Mouse (Mus musculus) left cerebral cortex, adult 2 months (tissue): ENCODE measurements around the gene Vdac1. TPM values are rescaled to one million over a fixed set of nuclear protein-coding genes. Genes with fewer than 3 reads are reported as not detected.
"Not testable (repeated sequence)": the region's sequence is repeated elsewhere in the genome, so short reads cannot be mapped to it uniquely, and the experiment has no call there.

Experiments
- DNase-seq, 2 experiments: peaks; one replicate each; pipeline ENCODE4 v3.0.0; 2021 to 2022; ENCODE audit warnings: low spot score in 2 of 2, mixed read lengths in 1 of 2; ENCODE audit errors: extremely low spot score in 1 of 2
- H3K27ac ChIP-seq: fragments of 200-600 bp; 2 replicates; pipeline ENCODE4 v1.8.1; 2022
- H3K4me3 ChIP-seq: fragments of 200-600 bp; 2 replicates; pipeline ENCODE4 v1.8.1; 2022
- CTCF ChIP-seq: fragments of 200-600 bp; IDR thresholded peaks from 2 replicates; pipeline ENCODE4 v1.8.1; 2022; ENCODE audit warnings: antibody characterized with exemption, mild to moderate bottlenecking, moderate library complexity
- intact Hi-C: fragments of 180-260 bp; cut with DNase I; formaldehyde crosslinking; loops from one replicate; pipeline ENCODE4 v1.15.1; 2025
- total RNA-seq, 2 experiments: library from RNA; stranded (reverse); gene quantifications; 2 replicates each; pipeline ENCODE4 v1.2.3; 2021

The Vdac1 gene
- total RNA-seq, 2 experiments from 2014 or later = 518 to 557 TPM

DNA sequence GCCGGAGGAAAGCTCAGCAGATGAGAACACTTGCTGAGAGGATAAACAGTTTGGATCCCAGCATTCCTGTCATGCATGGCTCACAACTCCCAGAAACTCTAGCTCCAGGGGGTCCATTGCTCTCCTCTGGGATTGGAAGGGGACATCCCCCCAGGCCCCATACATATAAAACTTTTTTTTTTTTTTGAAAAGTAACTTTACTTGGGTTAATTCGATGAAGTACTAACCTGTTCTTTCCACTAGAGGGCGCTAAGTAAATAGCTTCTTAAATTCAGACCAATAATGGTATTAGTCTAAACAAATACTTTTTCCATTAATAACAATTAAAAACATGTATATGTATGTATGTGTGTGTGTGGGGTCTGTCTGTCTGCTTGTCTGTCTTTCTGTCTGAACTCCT, 24.0 kb downstream of the Vdac1 start:
- intact Hi-C loops = no loop called here
- no peak for DNase-seq
- H3K4me3 ChIP-seq = no peak overlapping the region
- H3K27ac ChIP-seq = no peak overlapping the region
- peak; percentile 78 for TF ChIP-seq CTCF

DNA sequence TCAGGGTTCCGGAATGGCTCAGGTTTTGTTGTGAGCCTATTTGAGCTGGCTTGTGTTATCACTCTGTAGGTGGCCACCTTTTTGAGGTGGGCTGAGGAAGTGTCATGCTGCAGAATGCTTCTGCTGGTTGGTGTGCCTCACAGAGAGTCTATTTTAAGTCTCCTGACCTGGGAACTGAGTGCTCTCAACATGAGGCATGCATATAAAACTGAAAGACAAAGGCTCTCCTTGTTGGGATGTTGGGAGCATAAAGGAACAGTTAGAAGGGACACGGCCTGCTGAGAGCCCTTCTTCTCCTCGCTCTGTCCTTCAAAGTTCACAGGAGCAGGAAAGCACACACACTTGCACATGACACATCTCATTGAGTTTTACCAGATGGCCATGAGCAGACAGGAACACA, 26.2 kb downstream of the Vdac1 start:
- DNase-seq = no peak
- Histone ChIP-seq H3K4me3 (no peak overlapping the region), H3K27ac (no peak overlapping the region)
- TF ChIP-seq CTCF = no peak
- intact Hi-C loops = no loop called here

DNA sequence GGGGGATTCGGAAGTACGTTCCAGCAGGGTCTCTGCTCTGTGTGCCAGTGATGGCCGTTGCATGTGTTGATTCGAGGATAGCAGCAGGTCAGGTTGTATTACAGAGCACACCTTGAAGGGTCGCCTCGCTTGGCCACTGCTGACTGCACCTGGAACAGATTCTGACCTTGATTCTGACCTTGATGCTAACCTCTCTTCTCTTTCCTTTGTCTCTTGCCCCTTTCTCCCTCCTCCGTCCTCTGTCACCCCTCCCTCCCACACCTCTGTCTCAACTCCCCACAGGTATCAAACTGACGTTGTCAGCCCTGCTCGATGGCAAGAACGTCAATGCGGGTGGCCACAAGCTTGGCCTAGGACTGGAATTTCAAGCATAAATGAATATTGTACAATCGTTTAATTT, 27.5 kb downstream of the Vdac1 start:
- no peak overlapping the region for H3K4me3 ChIP-seq
- intact Hi-C loops = no loop called here
- no peak overlapping the region for H3K27ac ChIP-seq
- TF ChIP-seq CTCF = no peak
- DNase-seq = no peak

DNA sequence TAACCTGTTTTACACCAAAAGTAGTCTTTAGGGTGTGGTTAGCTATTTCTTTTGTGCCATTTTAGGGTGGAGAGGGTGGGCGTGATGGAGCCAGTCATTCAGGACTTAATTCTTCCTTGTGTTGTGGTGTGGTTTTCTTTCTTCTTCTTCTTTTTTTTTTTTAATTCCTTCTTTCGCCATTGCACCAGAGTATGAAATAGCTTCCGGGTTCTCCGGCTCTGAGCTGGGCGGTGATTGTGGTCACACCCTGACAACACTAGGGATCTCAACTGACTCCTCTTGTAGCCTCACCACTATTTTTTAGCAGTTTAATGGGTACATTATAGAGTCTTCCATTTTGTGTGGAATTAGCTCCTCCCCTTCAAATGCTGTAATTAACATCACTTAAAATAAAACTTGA, 28.3 kb downstream of the Vdac1 start:
- intact Hi-C loops, H3K4me3 ChIP-seq, DNase-seq, H3K27ac ChIP-seq: not testable (repeated sequence)

DNA sequence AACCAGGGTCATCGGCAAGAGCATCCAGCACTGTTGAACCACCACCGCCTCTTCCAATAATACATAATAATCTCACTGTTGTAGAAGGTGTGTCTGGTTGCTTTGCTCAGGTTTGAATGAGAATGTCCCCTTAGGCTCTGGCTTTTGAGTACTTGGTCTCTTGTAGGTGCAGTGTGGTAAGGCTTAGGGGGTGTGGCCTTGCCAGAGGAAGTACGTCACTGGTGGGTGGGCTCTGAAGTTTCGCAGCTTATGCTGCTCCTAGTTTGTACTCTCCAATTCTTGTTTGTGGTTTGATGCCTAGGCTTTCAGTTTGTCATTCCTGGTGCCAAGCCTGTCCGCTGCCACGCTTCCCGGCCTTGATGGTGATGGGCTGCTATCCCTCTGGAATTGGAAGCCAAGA, 29.3 kb downstream of the Vdac1 start:
- no peak for TF ChIP-seq CTCF
- no peak for DNase-seq
- no peak overlapping the region for H3K4me3 ChIP-seq
- H3K27ac ChIP-seq = no peak overlapping the region
- intact Hi-C loops = no loop called here

DNA sequence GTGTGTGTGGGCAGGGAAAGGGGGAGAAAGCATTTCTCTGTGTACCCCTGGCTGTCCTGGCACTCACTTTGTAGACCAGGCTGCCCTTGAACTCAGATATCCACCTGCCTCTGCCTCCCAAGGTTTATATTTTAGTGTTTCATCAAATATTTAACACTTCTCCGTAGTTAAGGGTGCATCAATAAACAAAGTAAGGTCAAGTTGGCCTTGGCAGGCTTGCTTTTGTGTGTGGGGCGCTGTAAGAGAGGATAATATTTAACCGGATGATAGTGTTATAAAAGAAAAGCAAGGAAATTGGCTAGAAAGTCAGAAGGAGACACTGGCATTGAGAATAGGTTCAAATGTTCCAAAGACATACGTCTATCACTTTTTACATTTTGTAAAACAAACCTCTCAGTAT, 33.8 kb downstream of the Vdac1 start:
- no peak for DNase-seq
- Histone ChIP-seq H3K4me3 (no peak overlapping the region), H3K27ac (no peak overlapping the region)
- intact Hi-C loops = no loop called here
- no peak for TF ChIP-seq CTCF

DNA sequence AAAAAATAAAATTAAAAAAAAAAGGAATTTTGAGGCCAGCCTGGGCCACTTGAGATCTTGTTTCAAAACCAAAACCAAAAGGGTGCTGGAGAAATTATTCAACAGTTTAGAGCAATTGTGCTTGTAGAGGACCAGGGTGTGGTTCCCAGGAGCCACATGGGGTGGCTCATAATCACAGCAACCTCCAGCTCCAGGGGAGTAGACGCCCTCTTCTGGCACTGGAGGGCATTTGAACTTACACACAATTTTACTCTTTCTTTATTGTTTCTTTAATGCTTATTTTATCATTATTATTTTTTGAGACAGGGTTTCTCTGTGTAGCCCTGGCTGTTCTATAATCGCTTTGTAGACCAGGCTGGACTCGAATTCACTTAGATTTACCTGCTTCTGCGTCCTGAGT, 34.7 kb downstream of the Vdac1 start:
- H3K4me3 ChIP-seq = no peak overlapping the region
- intact Hi-C loops = no loop called here
- TF ChIP-seq CTCF = peak; percentile 16
- DNase-seq = no peak
- H3K27ac ChIP-seq = no peak overlapping the region

DNA sequence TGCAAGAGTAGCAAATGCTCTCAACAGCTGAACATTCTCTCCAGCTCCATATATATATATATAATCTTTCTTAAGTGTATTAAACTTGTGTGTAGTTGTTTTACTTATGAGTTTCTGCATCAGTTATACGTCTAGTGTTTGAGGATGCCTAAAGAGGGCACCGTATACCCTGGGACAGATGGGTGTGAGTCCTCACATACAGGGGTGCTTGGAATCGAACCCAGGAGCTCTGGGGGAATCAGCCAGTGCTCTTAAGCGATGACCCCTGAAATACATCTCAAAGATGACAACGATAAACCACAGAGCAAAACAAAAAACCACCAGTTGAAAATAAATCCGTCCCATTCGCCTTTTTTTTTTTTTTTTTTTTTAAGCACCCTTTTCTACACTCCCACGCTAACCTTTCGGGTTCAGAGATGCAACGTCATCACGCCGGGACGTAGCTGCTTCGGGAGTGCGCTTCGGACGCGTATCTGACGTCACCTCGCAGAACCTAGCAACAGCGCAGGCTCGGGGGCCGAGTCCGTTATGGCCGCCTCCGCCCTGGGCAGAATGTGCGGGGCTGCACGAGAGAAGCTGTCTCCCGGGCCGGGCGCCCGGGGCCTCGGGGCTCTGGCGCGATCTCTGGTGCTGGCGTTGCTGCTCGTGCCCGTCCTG, 35.4 kb downstream of the Vdac1 start, which contains the start of gene 9530068E07Rik:
Gene 9530068E07Rik, plus strand, starts transcription at position 489 of the 657 bp plus-strand sequence.
- intact Hi-C loops = no loop called here
- peak; percentile 93 to 94 for DNase-seq
- Histone ChIP-seq H3K4me3 (peak within 1 kb of the TSS; percentile 88), H3K27ac (peak within 1 kb of the TSS; percentile 97)
- no peak for TF ChIP-seq CTCF

DNA sequence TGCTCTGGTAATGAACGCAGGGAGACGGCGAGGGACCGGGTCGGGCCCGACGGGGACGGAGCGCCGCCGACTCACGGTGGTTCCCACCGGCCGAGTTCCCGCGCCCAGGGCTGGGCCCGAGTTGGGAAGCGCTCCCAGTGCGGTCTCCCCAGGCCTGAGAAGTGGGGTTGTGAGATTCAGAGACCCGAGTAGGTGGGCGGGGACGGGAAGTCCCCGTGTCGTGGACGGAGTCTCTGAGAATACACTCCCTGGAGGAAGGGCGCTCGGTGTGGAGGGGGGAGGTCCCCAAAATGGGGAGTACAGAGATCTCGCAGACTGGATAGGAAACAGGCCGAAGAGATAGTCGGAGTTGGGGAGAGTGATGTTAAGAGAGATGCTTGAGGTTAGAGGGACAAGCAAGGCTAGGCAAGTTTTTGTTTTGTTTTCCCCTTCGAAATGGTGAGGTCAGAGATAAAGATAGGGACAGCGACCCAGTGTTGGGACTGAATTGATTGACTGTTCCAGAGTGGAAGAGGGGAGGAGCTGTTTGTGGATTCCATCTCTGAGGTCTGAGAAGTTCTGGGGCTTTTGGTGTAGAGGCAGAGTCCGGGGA, 36.0 kb downstream of the Vdac1 start:
- TF ChIP-seq CTCF = no peak
- Histone ChIP-seq H3K4me3 (peak overlapping the region; percentile 88), H3K27ac (peak overlapping the region; percentile 97)
- intact Hi-C loops = no loop called here
- no peak for DNase-seq

DNA sequence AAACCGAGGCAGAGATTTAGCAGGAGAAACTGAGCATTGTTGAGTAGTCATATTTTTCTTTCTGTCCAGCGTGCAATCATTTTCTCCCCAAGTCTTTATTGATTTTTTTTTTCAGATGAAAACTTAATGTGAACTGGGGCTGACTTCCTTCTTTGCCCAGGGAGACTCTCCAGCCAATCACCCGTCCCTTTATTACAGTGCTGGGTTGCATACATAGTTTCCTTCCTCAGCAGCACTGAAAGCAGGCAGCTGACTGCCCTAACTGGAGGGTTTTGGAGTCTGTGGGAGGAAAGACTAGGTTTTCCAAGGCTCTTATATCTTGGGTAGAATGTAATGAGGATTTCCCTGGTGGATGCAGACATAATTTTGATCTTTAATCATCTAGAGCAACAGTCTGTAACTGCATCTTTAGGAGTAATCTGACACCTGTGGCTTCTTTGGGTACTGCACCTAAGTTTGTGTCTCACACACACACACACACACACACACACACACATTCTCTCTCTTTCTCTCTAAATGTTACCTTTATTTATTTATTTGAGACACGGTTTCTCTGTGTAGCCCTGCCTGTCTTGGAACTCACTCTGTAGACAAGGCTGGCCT, 36.8 kb downstream of the Vdac1 start:
- DNase-seq = no peak
- H3K4me3 ChIP-seq = peak overlapping the region; percentile 88
- intact Hi-C loops = no loop called here
- TF ChIP-seq CTCF = peak; percentile 9; the same call in 1 of the 2 replicates
- H3K27ac ChIP-seq = no peak overlapping the region

DNA sequence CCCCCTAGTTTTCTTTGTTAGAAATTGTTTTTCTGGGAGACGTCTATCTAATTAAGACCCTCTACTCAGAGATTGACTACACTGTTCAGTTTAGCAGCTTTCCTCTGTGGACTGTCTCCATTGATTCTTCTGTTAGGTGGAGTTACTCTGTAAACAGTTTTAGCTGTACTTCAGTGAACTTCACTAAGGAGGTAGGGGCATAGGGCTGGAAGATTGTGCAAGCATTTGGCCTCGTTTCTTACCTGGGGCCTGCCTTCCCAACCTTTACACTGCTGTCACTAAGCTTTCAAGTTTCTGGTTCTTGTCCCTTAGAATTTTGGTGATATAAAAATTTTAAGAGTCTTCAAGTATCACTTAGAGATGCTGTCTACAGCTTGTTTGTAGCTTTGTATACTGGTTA, 40.8 kb downstream of the Vdac1 start:
- DNase-seq = no peak

DNA sequence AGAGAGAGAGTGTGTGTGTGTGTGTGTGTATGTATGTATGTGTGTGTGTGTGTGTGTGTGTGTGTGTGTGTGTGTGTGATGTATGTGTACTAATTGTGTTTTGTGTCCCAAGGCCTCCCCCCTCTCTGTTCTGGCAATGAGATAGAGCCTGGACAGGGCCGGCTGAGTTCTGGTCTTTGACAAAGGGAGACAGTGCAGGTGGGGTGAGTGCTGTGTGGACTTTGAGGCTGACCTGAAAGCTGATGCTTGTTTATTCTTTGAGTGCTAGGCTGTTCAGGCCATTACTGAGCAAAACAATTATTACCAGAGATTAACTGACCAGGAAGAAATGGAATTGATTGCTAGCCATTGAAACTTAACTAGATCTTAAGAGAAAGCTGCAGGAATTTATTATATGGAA, 41.9 kb downstream of the Vdac1 start:
- no peak for TF ChIP-seq CTCF
- intact Hi-C loops = no loop called here
- Histone ChIP-seq H3K4me3 (no peak overlapping the region), H3K27ac (no peak overlapping the region)
- no peak for DNase-seq

More for the DNA sequence above, 40.8 kb downstream of the Vdac1 start:
- no peak for TF ChIP-seq CTCF
- H3K27ac ChIP-seq = no peak overlapping the region
- intact Hi-C loops = no loop called here
- no peak overlapping the region for H3K4me3 ChIP-seq

DNA sequence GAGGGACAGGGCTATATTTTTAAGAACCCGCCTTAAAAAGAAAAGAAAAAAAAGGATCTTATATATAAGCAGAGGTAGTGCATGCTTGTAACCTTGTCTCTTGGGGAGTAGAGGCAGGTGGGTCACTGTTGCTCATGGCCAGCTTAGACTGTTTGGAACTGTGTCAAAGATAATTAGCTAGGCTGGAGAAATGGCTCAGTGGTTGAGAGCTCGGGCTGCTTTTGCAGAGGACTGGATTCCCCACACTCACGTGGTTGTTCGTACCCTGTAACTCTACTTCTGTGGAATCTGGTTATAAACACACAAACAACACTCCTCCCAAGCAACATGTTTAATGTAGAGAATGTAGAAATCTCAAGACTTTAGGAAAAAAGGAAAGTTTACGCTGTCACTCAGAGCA, 43.5 kb downstream of the Vdac1 start:
- intact Hi-C loops = no loop called here
- Histone ChIP-seq H3K4me3 (no peak overlapping the region), H3K27ac (no peak overlapping the region)
- TF ChIP-seq CTCF = no peak
- DNase-seq = no peak
